Mouse (Mus musculus): ENCODE data around the gene Fam90a1a. TPM values are rescaled to one million over a fixed set of nuclear protein-coding genes. Genes with fewer than 3 reads are reported as not detected.

The Fam90a1a gene
- total RNA-seq, 2 experiments from 2014 or later, result not detected

DNA sequence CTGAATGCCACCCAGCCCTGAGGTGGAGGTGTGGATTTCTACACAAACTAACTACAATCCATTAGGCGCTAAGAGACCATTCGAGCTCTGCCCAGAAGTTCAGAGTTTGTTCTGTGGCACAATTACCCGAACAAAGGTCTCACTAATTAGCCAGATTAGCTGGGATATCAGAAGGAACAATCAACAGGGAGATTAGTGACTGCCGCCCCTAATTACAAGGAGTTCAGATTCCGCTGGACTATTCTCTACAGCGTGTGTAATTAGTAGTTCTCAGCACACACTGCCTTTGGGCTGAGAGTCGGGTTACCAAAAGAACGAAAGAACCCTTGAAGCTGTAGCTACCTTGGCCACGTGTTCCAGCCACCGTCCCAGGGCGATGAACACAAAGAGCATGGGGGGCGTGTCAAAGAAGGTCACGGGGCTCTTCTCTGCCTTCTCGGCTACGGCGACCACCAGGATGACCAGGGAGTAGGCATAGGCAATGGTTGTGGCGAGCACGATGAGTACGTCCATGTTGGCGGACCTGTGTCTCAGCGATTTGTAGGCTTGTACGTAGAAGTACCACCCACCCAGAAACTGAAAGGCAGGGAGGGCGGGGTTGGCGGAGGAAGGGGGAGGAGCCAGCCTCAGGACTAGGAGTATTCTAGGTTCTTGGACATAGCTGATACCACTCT lies 54.7 kb downstream of the Fam90a1a start:
- intact Hi-C loops (cut with DNase I), result no loop called here
- no peak for DNase-seq (ENCODE audit: low spot score in 2 of 2)

Other genes with a start within 250 kb of the Fam90a1a start
- gene Defa24, start 224.2 kb upstream of the Fam90a1a start, total RNA-seq (2021), result not detected
- gene Defb50, start 135.2 kb upstream of the Fam90a1a start, total RNA-seq (2021), result not detected
- not detected for gene Defb2, start 118.8 kb upstream of the Fam90a1a start, total RNA-seq (2021)
- gene Defb10, start 99.8 kb upstream of the Fam90a1a start, total RNA-seq (2021), result not detected
- gene Defb9, start 73.3 kb upstream of the Fam90a1a start, total RNA-seq (2021), result not detected
- gene Defb11, start 52.3 kb upstream of the Fam90a1a start, total RNA-seq (2021), result not detected
- gene Defb15, start 26.0 kb upstream of the Fam90a1a start, total RNA-seq (2021), result not detected
- not detected for gene Defb35, start 20.4 kb upstream of the Fam90a1a start, total RNA-seq (2021)
- not detected for gene Defb13, start 12.0 kb upstream of the Fam90a1a start, total RNA-seq (2021)
- gene Ccdc70, start 11.1 kb downstream of the Fam90a1a start, total RNA-seq (2021), result not detected
- gene Atp7b, start 101.6 kb downstream of the Fam90a1a start, total RNA-seq (2021), result 1 to 10 TPM; 1.7 to 1.9 TPM
- 10 to 100 TPM; 30.7 to 35.7 TPM for gene Alg11, start 102.0 kb downstream of the Fam90a1a start, total RNA-seq (2021)
- gene Nek5, start 166.3 kb downstream of the Fam90a1a start, total RNA-seq (2021), result not detected
- 1 to 10 TPM; 1.7 to 2.2 TPM for gene Nek3, start 207.7 kb downstream of the Fam90a1a start, total RNA-seq (2021)
- under 1 TPM; 0.62 to 0.86 TPM for gene Ckap2, start 227.1 kb downstream of the Fam90a1a start, total RNA-seq (2021)
- 10 to 100 TPM; 24.9 to 28.1 TPM for gene Vps36, start 234.1 kb downstream of the Fam90a1a start, total RNA-seq (2021)